Mouse (Mus musculus) hindbrain, embryonic 14.5 days (tissue): ENCODE data around the gene Pkn1. TPM values are rescaled to one million over a fixed set of nuclear protein-coding genes. Genes with fewer than 3 reads are reported as not detected.

Experiments
- ATAC-seq: fragments of 200-750 bp; cut with Nextera tagmentation; 2 replicates; pipeline ENCODE4 v1.8.0; 2017; ENCODE audit warnings: moderate number of reproducible peaks, mild to moderate bottlenecking, moderate TSS enrichment, moderate library complexity; ENCODE audit not compliant: low FRiP score
- DNase-seq: peaks from one replicate; pipeline ENCODE4 v3.0.0-alpha.2; 2015; ENCODE audit warnings: low spot score
- H3K27ac ChIP-seq: fragments of 300-500 bp; sonication (generic); 2 replicates; pipeline ENCODE4 v1.5.1; 2014; ENCODE audit warnings: mild to moderate bottlenecking, moderate library complexity
- H3K27me3 ChIP-seq: fragments of 300-500 bp; sonication (generic); 2 replicates; pipeline ENCODE4 v1.6.1; 2014; ENCODE audit warnings: mild to moderate bottlenecking, low read length, mixed read lengths; ENCODE audit not compliant: control insufficient read depth, insufficient read depth
- H3K36me3 ChIP-seq: fragments of 300-500 bp; sonication (generic); replicated peaks from 2 replicates; pipeline ENCODE4 v1.6.1; 2014; ENCODE audit not compliant: control insufficient read depth, insufficient read depth
- H3K4me1 ChIP-seq: fragments of 300-500 bp; sonication (generic); replicated peaks from 2 replicates; pipeline ENCODE4 v1.6.1; 2014; ENCODE audit warnings: antibody characterized with exemption, low read length, mixed read lengths; ENCODE audit not compliant: control insufficient read depth, insufficient read depth
- H3K4me2 ChIP-seq: fragments of 300-500 bp; sonication (generic); replicated peaks from 2 replicates; pipeline ENCODE4 v1.6.1; 2014; ENCODE audit warnings: mild to moderate bottlenecking, moderate library complexity
- H3K4me3 ChIP-seq: fragments of 300-500 bp; sonication (generic); replicated peaks from 2 replicates; pipeline ENCODE4 v1.5.1; 2014; ENCODE audit warnings: mild to moderate bottlenecking, low read length
- H3K9ac ChIP-seq: fragments of 300-500 bp; sonication (generic); 2 replicates; pipeline ENCODE4 v1.6.1; 2014
- H3K9me3 ChIP-seq: fragments of 300-500 bp; sonication (generic); 2 replicates; pipeline ENCODE4 v1.6.1; 2016; ENCODE audit warnings: low read length; ENCODE audit not compliant: control insufficient read depth
- WGBS: fragments of 180-500 bp; shearing (Covaris S2); extraction: QIAGEN DNeasy Blood & Tissue Kit; methylation state at CpG from one replicate; pipeline ENCODE4 v1.1.7; 2014; 5-methylcytosine and 5-hydroxymethylcytosine counted together
- polyA plus RNA-seq: library from polyadenylated mRNA; unstranded; fragments of >200 nt; fragmentation: Nextera tagmentation; extraction: Ambion mirVana; gene quantifications from 2 replicates; pipeline ENCODE4 v1.2.1, GENCODE M21; 2014

Pkn1 gene
- polyA plus RNA-seq, 1 experiment from 2014 or later: 30.4 TPM

DNA sequence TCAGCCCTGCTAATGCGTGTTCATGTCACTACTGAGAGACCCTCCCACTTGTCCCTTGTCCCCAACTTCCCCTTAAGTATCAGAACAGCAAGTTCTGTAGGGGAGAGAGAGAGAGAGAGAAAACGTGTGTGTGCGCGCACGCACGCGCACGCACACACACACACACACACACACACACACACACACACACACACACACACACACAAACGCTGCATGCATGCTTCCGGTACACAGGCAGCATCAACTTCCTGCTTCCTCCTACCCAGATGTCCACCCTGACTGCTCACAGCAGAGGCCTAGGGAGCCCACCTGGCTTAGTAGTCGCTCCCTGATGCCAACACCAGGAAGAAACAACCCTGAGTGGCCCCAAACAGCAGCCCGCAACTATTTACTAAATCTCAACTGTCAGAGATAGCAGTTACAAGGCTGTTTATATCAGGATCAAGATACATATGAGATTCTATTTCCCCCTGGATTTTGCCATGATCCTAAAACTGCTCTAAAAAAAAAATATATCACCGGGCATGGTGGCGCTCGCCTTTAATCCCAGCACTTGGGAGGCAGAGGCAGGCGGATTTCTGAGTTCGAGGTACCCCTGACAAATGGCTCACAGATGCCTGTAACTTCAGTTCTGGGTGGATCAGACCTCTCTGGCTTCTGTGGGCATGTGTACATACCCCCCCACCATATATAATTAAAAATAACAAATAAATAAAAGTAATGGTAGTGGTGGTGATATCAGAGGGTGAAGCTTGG lies 3.5 kb downstream of the Pkn1 start:
- WGBS: 88% methylated on average over 10 of the region's 17 CpGs
- H3K27me3 ChIP-seq: no peaks in the 10 kb centered on the region
- ATAC-seq (no peak), DNase-seq (no peak)
- no peak overlapping the region for H3K4me3 ChIP-seq
- H3K9ac ChIP-seq: no peak overlapping the region
- no peaks in the 10 kb centered on the region for H3K9me3 ChIP-seq
- H3K4me1 ChIP-seq: peaks cover 27% of the 10 kb centered on the region
- peaks cover 22% of the 10 kb centered on the region for H3K36me3 ChIP-seq
- H3K27ac ChIP-seq: no peak overlapping the region
- no peak overlapping the region for H3K4me2 ChIP-seq

DNA sequence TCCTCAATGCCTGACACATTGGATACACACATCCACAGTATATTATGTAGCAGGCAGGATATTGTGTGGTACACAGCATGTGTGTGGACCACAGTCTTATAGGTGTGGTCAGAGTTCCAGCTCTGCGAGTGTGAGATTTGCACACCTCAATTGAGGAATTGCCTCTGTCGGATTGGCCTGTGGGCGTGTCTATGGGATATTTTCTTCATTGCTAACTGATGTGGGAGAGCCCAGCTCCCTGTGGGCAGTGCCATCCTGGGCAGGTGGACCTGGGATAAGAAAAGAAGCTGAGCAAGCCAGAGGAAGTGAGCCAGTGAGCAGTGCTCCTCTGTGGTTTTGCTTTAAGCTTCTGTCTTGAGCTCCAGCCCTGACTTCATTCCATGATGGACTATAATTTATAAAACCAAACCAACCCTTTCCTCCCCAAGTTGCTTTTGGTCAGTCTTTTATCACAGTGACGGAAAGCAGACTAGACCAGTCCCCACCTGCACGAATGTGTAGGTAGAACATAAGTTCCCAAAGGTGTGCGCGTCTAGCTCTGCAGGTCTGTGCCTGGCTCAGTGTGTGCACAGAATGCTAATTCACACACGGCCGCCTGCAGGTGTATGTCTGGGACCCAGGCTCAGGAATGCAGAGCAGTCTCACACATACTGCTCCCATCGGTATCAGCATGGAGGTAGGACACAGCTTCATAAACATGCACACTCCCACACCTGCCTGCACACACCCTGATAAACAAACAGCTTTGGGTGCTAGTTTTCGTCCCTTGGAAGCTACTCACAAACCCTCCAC lies 4.4 kb downstream of the Pkn1 start:
- no peak overlapping the region for H3K4me3 ChIP-seq
- no peak overlapping the region for H3K9ac ChIP-seq
- H3K4me1 ChIP-seq: peaks cover 19% of the 10 kb centered on the region
- ATAC-seq (no peak), DNase-seq (no peak)
- H3K27me3 ChIP-seq: no peaks in the 10 kb centered on the region
- 86% methylated on average over 11 of the region's 11 CpGs for WGBS
- no peak overlapping the region for H3K27ac ChIP-seq
- H3K9me3 ChIP-seq: no peaks in the 10 kb centered on the region
- peaks cover 30% of the 10 kb centered on the region for H3K36me3 ChIP-seq
- H3K4me2 ChIP-seq: no peak overlapping the region

DNA sequence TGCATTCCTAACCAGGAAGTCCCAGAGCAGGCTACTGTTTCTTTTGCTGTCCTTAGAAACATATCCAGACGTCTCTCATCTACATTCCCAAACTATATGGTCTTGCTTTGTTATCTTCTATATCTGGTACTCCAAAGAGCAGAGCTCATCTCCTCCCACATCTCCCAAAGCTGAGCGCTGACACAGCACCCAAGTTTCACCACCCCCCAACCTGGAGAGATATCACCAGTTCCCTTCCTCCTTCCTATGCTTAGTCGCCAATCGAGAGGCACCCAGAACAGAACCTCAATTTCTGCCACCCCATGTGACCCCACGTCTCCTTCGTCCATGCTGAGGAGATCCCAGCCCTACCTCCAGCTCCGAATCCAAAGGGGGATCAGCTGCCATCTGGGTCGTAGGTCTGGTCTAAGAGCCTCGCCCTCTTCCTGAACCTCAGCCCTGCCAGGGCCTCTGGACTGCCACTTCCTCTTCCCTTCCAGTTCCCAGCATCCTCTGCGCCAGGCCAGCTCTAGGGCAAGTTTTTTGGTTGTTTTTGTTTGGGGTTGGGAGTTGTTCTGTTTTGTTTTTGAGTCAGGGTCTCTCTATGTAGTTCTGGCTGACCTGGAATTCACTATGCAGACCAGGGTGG lies 5.3 kb downstream of the Pkn1 start:
- H3K36me3 ChIP-seq: peaks cover 35% of the 10 kb centered on the region
- H3K4me3 ChIP-seq: no peak overlapping the region
- no peaks in the 10 kb centered on the region for H3K9me3 ChIP-seq
- no peak overlapping the region for H3K4me2 ChIP-seq
- WGBS: 86% methylated on average over 10 of the region's 10 CpGs
- peaks cover 16% of the 10 kb centered on the region for H3K4me1 ChIP-seq
- DNase-seq (no peak), ATAC-seq (no peak)
- H3K9ac ChIP-seq: no peak overlapping the region
- H3K27ac ChIP-seq: no peak overlapping the region
- H3K27me3 ChIP-seq: no peaks in the 10 kb centered on the region

DNA sequence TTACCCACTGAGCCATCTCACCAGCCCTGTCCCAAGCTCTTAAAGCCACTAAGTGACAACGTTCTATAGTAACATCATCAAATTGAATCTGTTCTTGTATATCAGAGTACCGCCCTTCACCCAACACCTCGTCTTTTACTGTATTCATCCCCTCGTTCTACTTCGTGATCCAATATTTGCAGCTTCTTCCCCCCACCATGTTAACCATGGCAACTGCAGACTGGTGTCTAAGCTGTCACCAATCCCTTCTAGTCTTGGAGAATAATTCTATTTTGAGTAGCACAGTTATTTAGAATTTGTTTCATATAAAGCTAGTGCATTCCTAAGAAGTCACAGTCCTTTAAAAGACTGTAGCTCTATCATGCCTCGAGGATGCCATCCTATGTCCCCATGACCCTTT lies 9.7 kb downstream of the Pkn1 start:
- WGBS: 91% methylated on average over 6 of the region's 6 CpGs
- H3K36me3 ChIP-seq: peaks cover 56% of the 10 kb centered on the region
- H3K4me2 ChIP-seq: no peak overlapping the region

DNA sequence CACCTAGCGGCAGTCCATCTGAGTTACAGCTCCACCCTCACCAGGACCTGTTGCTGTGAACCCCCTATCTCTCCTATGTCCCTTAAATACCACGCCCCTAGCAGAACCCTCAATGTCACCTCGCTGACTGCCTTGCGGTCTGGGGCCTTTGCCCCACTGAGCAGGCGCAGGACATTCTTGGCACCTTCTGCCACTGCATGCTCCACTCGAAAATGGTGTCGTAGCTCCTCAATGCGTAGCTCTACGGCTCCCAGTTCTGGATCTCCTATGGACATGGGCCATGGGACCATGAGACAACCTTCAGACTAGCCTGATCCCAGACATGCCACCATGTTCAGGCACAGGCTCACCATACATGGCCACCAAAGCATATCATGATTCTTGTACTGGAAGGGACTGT lies 14.5 kb downstream of the Pkn1 start:
- peaks cover 71% of the 10 kb centered on the region for H3K36me3 ChIP-seq
- 97% methylated on average over 9 of the region's 9 CpGs for WGBS
- H3K9ac ChIP-seq: no peak overlapping the region
- DNase-seq (no peak), ATAC-seq (no peak)
- no peaks in the 10 kb centered on the region for H3K4me1 ChIP-seq
- no peak overlapping the region for H3K27ac ChIP-seq
- no peak overlapping the region for H3K4me3 ChIP-seq
- no peak overlapping the region for H3K4me2 ChIP-seq
- H3K27me3 ChIP-seq: no peaks in the 10 kb centered on the region
- H3K9me3 ChIP-seq: no peaks in the 10 kb centered on the region

More for the DNA sequence above, 9.7 kb downstream of the Pkn1 start:
- Histone ChIP-seq H3K4me1 (no peaks in the 10 kb centered on the region), H3K4me3 (no peak overlapping the region), H3K9ac (no peak overlapping the region), H3K27ac (no peak overlapping the region), H3K9me3 (no peaks in the 10 kb centered on the region), H3K27me3 (no peaks in the 10 kb centered on the region)
- ATAC-seq: no peak
- DNase-seq: no peak

DNA sequence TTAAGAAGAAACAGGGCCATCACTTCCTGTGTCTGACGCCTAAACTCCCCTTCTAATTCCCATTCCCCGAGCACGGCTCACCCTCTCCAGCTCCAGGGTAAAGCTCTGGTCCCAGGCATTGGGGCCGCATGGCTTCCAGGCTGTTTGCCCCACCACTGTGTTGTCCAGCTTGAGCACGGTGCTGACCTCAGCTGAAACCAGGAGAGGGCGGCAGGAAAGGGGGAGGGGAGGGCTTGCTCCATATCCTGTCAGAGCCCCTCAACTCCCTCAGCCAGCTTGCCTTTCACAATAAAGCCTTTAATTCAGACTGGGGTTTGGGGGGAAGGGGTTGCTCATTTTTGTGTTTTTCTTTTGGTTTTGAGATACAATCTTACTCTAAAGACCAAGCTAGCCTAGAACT lies 17.9 kb downstream of the Pkn1 start:
- ATAC-seq (no peak), DNase-seq (no peak)
- Histone ChIP-seq H3K4me2 (no peak overlapping the region), H3K4me3 (no peak overlapping the region), H3K4me1 (no peaks in the 10 kb centered on the region), H3K36me3 (peaks cover 95% of the 10 kb centered on the region), H3K9ac (no peak overlapping the region), H3K27me3 (no peaks in the 10 kb centered on the region), H3K9me3 (no peaks in the 10 kb centered on the region), H3K27ac (no peak overlapping the region)
- WGBS: 40% methylated on average over 6 of the region's 6 CpGs

DNA sequence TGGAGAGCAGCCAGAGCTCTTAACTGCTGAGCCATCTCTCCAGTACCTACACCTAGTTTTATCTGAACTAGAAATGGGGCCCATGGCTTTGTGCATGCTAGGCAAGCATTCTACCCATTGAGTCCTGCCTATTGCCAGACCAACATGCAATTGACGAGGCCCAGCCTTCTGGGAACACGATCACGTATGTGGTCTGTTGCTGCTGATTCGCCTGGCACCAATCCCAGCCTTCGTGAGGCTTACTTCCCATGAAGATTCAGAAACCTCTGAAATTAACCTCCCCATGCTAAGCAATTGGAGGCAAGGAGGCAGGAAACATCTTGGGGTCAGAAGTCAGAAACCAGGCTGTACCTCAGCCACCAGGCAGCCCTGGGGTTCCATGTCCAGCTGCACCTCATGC lies 18.4 kb downstream of the Pkn1 start:
- no peak overlapping the region for H3K27ac ChIP-seq
- no peak overlapping the region for H3K9ac ChIP-seq
- H3K9me3 ChIP-seq: no peaks in the 10 kb centered on the region
- DNase-seq (no peak), ATAC-seq (no peak)
- H3K27me3 ChIP-seq: no peaks in the 10 kb centered on the region
- H3K4me2 ChIP-seq: no peak overlapping the region
- no peaks in the 10 kb centered on the region for H3K4me1 ChIP-seq
- 84% methylated on average over 5 of the region's 5 CpGs for WGBS
- H3K36me3 ChIP-seq: peaks cover 95% of the 10 kb centered on the region
- no peak overlapping the region for H3K4me3 ChIP-seq

DNA sequence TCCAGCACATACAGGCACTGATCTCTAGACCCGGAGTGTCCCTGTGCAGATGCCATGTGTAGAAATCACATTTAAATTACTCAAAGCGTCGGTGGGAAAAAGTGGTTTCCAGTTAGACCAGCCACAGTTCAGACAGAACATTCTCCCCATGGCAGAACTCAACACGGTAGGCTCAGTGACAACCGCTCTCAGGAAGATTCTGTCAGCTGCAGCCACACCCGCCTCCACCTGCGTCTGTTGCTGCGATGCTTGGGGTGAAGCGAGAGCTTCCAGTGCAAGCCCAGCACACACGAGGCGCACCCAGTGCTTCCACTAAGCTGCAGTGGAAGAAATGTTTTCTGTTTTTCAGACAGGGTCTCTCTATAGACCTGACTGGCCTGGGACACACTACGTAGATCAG lies 19.1 kb downstream of the Pkn1 start:
- H3K36me3 ChIP-seq: peaks cover 95% of the 10 kb centered on the region

DNA sequence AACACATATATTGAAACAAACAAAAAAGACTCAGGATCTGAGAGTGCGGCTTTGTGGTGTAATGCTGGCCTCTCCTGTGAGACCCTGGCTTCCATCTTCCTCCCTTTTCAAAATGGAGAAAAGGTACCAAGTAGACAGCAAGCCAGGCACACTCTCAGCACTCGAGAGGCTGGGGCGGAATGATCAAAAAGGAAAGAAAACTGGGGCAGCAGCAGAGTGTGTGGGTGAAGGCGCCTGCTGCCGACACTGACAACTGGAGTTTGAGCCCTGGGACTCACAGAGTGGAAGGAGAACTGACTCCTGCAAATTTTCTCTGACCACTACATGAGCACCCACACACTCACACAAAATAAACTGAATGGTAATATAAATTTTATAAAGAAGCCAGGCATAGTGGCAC lies 24.5 kb downstream of the Pkn1 start:
- DNase-seq: no peak
- H3K36me3 ChIP-seq: peaks cover 85% of the 10 kb centered on the region

More for the DNA sequence above, 19.1 kb downstream of the Pkn1 start:
- H3K9me3 ChIP-seq: no peaks in the 10 kb centered on the region
- no peaks in the 10 kb centered on the region for H3K27me3 ChIP-seq
- ATAC-seq (no peak), DNase-seq (no peak)
- WGBS: 92% methylated on average over 12 of the region's 12 CpGs
- H3K4me3 ChIP-seq: no peak overlapping the region
- H3K9ac ChIP-seq: no peak overlapping the region
- H3K4me1 ChIP-seq: no peaks in the 10 kb centered on the region
- H3K4me2 ChIP-seq: no peak overlapping the region
- H3K27ac ChIP-seq: no peak overlapping the region

More for the DNA sequence above, 24.5 kb downstream of the Pkn1 start:
- Histone ChIP-seq H3K27ac (no peak overlapping the region), H3K4me3 (no peak overlapping the region), H3K9me3 (no peaks in the 10 kb centered on the region), H3K4me2 (no peak overlapping the region), H3K27me3 (no peaks in the 10 kb centered on the region), H3K9ac (no peak overlapping the region), H3K4me1 (no peaks in the 10 kb centered on the region)
- WGBS: 93% methylated on average over 5 of the region's 5 CpGs
- no peak for ATAC-seq
